14 mouse cellular contexts compared by ENCODE assay signal in the genomic region with DNA sequence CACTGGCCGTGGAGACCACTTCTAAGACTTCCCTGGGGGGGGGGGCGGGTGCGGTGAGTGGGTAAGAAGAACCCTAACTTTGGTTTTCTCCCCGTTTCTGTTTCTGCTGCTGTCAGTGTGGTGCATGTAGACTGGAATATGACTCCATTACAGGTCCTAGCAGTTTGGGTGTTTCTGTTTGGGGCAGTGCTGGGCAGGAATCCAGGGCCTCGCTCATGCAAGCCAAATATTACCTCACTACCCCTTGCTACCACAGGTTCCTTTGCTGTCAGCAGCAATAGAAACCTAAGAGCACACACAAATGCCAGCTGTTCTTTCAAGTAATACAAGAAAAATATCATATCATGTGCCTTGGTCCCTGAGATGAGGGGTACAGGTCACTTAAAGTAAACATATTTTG. TPM values are rescaled to one million over a fixed set of nuclear protein-coding genes. Genes with fewer than 3 reads are reported as not detected.
DNase-seq lines count a peak whose midpoint lies in the region; ATAC-seq and TF ChIP-seq lines count a peak whose summit lies in the region.
"Had no signal": no experiment of that assay in that cellular context is flagged by ENCODE, and none has a peak within 500 bp of the region (broad histone marks: within the 10 kb centered on the region; RNA-seq: fewer than 3 reads in every experiment).

No protein-coding gene starts in this region.

- TF ChIP-seq CTCF in liver, adult 2 months (IDR thresholded peaks at IDR 0.05; ENCODE audit: low read depth, low read length), result no peak

- no peaks in the 10 kb centered on the region for H3K36me3 ChIP-seq in liver, adult 2 months (ENCODE audit: control insufficient read depth, insufficient read depth, low read length)
- H3K36me3 ChIP-seq: hindbrain, embryonic 12.5 days had no signal

- H3K27ac ChIP-seq in liver, adult 2 months (replicated peaks; ENCODE audit: insufficient read depth, low read depth, low read length), result peak overlapping the region; percentile 33
- H3K27ac ChIP-seq: hindbrain, embryonic 12.5 days; layer of hippocampus, adult 2 months; liver, embryonic 14.5 days had no signal

- peak; percentile 41; the same call in 1 of the 2 replicates for ATAC-seq in megakaryocyte progenitor cell, adult 5-6 weeks (replicated peaks; ENCODE audit: poor library complexity)

- H3K4me3 ChIP-seq in liver, adult 2 months (ENCODE audit: insufficient read depth, low read depth, low read length), result no peak overlapping the region
- H3K4me3 ChIP-seq: erythroblast, embryonic 14.5 days; hindbrain, embryonic 12.5 days; layer of hippocampus, adult 2 months had no signal

- H3K4me1 ChIP-seq in liver, adult 2 months (ENCODE audit: control insufficient read depth, insufficient read depth, low read length), result no peaks in the 10 kb centered on the region
- H3K4me1 ChIP-seq: hindbrain, embryonic 12.5 days had no signal

- H3K79me2 ChIP-seq in liver, adult 2 months (ENCODE audit: control insufficient read depth, insufficient read depth, low read length), result no peaks in the 10 kb centered on the region

- no peaks in the 10 kb centered on the region for H3K27me3 ChIP-seq in liver, adult 2 months (ENCODE audit: control insufficient read depth, insufficient read depth, low read length)
- H3K27me3 ChIP-seq: hindbrain, embryonic 12.5 days had no signal

- peak overlapping the region; percentile 2; the same call in 1 of the 2 replicates for H3K9ac ChIP-seq in liver, adult 2 months (ENCODE audit: low read depth, low read length)
- H3K9ac ChIP-seq: hindbrain, embryonic 12.5 days; liver, embryonic 14.5 days had no signal

- no peak for TF ChIP-seq POLR2A in liver, adult 2 months (IDR thresholded peaks at IDR 0.05; ENCODE audit: extremely low read depth, insufficient read depth, low read length)

- DNase-seq in cerebellum, postnatal 36 days, result peak; percentile 21 to 36
- no peak for DNase-seq in cerebellum, adult 11-12 months
- DNase-seq in liver, adult 2 months (ENCODE audit: extremely low read depth, low read depth, low spot score), result peak; percentile 81
- DNase-seq in liver, result no peak
- peak; percentile 68 for DNase-seq in gastrocnemius, postnatal 25 days
- DNase-seq in ovary, postnatal 14 days (ENCODE audit: low spot score), result no peak
- DNase-seq in embryo, embryonic 11 days, result no peak
- DNase-seq: cerebellum, adult 8-10 months; retina, postnatal 1 day had no signal

- WGBS in liver, adult 2 months, result 60% methylated on average over 5 of the region's 5 CpGs

RNA-seq across cellular contexts. Expression of gene Tpt1, which starts 24.9 kb away (rescaled TPM):
- 1,382 and 1,429 TPM in 2 replicates for total RNA-seq in liver, adult 2 months (2014; rRNA removed)
- polyA plus RNA-seq in liver, adult 2 months (2012; rRNA removed), result 1,392 and 1,422 TPM in 2 replicates
- 1,000 to 10,000 TPM; 2,961 to 2,964 TPM for total RNA-seq in gastrocnemius, postnatal 25 days (2021)
- 4,894 and 5,633 TPM in 2 replicates for total RNA-seq in megakaryocyte progenitor cell, adult 5-6 weeks (2015)
- total RNA-seq in megakaryocyte progenitor cell, adult 5-6 weeks (2017), result 809 and 847 TPM in 2 replicates

RNA-seq across cellular contexts. Expression of gene Slc25a30, which starts 33.2 kb away (rescaled TPM):
- total RNA-seq in liver, adult 2 months (2014; rRNA removed), result 10.5 and 14.8 TPM in 2 replicates
- 7.3 and 17.4 TPM in 2 replicates for polyA plus RNA-seq in liver, adult 2 months (2012; rRNA removed)
- 1 to 10 TPM; 7.1 to 7.2 TPM for total RNA-seq in gastrocnemius, postnatal 25 days (2021)
- total RNA-seq in megakaryocyte progenitor cell, adult 5-6 weeks (2015), result 17.3 TPM in 2 replicates
- 16.9 and 17.6 TPM in 2 replicates for total RNA-seq in megakaryocyte progenitor cell, adult 5-6 weeks (2017)

Comparison
In these comparisons a context has a peak if more than half of its experiments do, and no peak if none do; other contexts are left out.
1. DNase-seq: peak in cerebellum, postnatal 36 days (2 of 2), liver, adult 2 months (single experiment) and gastrocnemius, postnatal 25 days (single experiment); none in cerebellum, adult 11-12 months (single experiment), liver (single experiment), ovary, postnatal 14 days (single experiment) and embryo, embryonic 11 days (single experiment).